Mouse (Mus musculus): ENCODE data around the gene Tmem254c. TPM values are rescaled to one million over a fixed set of nuclear protein-coding genes. Genes with fewer than 3 reads are reported as not detected.
"Not testable (repeated sequence)": the region's sequence is repeated elsewhere in the genome, so short reads cannot be mapped to it uniquely, and the experiment has no call there.

The Tmem254c gene
- polyA plus RNA-seq (2015; fragmentation: Nextera tagmentation; extraction: Ambion mirVana) = 10.4 and 11.3 TPM in 2 replicates

DNA sequence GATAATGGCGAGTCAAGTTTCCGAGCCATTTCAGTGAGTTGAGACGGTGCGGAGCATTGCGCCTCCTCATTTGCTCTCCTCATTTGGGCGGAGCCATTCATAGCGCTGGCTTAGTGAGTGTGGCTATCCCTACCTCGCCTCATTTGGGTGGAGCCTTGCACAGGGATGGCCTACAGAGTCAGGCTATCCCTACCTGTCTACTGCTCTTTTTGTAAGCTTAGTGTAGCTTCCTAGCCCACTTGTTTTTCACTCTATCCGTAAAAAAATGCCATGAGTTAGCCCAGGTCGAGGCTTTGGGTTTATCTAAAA is at the start of gene Tmem254c:
TSS of gene Tmem254c (minus strand) at position 31 of the 309 bp plus-strand sequence.
- WGBS (ENCODE audit: insufficient replicate concordance) = no CpG with 5 or more reads among the region's 10 CpGs
- not testable (repeated sequence) for H3K9me3 ChIP-seq (replicated peaks); H3K36me3 ChIP-seq (replicated peaks); H3K27me3 ChIP-seq; H3K27ac ChIP-seq (replicated peaks); H3K4me3 ChIP-seq (replicated peaks); H3K4me1 ChIP-seq (replicated peaks); H3K4me2 ChIP-seq; H3K9ac ChIP-seq
- ATAC-seq (ENCODE audit: insufficient read depth) = peak; percentile 75; the same call in 1 of the 2 replicates

DNA sequence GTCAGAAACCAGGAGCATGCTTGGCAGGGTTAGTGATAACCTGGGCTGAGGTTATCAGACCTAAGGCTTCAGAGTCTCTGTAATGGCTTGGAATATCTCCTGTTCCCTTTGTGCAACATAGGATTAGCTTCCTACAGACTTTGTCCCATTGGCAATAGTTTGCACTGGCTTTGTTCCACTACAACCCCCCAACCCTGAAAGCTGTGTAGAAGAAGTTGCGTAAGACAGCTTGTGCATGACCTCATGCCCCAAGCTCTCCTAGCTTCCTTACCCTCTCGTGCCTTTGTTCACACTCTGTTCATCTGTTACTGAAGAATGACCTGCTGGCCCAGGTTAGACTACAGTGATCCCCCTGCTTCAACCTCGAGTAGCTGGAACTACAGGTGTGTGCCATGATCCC is 30.5 kb upstream of the Tmem254c start:
- not testable (repeated sequence) for H3K36me3 ChIP-seq (replicated peaks); H3K9ac ChIP-seq; H3K27ac ChIP-seq (replicated peaks); H3K9me3 ChIP-seq (replicated peaks); H3K27me3 ChIP-seq; H3K4me3 ChIP-seq (replicated peaks); H3K4me1 ChIP-seq (replicated peaks); H3K4me2 ChIP-seq; ATAC-seq (ENCODE audit: insufficient read depth)
- WGBS (ENCODE audit: insufficient replicate concordance) = no CpG with 5 or more reads among the region's 3 CpGs

GRCm38 (mm10) chr14:26081997-26082396 is 14.8 kb upstream of the Tmem254c start, which contains the start of gene Cphx3:
TSS of gene Cphx3 (plus strand) at chr14:26082297.
- H3K9ac ChIP-seq; H3K9me3 ChIP-seq (replicated peaks); H3K36me3 ChIP-seq (replicated peaks); H3K4me1 ChIP-seq (replicated peaks); H3K4me2 ChIP-seq; H3K4me3 ChIP-seq (replicated peaks); ATAC-seq (ENCODE audit: insufficient read depth); H3K27ac ChIP-seq (replicated peaks); H3K27me3 ChIP-seq: not testable (repeated sequence)
- WGBS (ENCODE audit: insufficient replicate concordance) = no CpG with 5 or more reads among the region's 1 CpGs

DNA sequence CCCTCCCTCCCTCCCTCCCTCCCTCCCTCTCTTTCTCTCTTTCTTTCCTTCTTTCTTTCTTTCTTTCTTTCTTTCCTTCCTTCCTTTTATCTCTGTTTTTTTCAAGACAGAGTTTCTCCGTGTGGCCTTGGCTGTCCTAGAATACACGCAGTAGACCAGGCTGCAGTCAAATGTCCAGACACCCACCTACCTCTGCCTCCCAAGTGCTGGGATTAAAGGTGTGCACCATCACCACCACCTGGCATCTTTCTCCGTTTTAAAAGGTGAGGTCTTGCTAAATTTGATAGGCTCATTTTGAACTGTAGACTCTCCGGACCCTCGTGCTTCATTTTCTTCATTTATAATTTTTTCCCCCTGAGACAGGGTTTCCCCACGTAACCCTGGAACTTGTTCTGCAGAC is 14.1 kb upstream of the Tmem254c start, which contains the start of gene Cphx2:
TSS of gene Cphx2 (plus strand) at position 301 of the 400 bp plus-strand sequence.
- H3K9me3 ChIP-seq (replicated peaks); H3K4me1 ChIP-seq (replicated peaks); H3K4me3 ChIP-seq (replicated peaks); H3K36me3 ChIP-seq (replicated peaks); H3K9ac ChIP-seq; H3K27ac ChIP-seq (replicated peaks); H3K4me2 ChIP-seq; ATAC-seq (ENCODE audit: insufficient read depth); H3K27me3 ChIP-seq: not testable (repeated sequence)
- no CpG with 5 or more reads among the region's 6 CpGs for WGBS (ENCODE audit: insufficient replicate concordance)

- not testable (repeated sequence) for H3K27ac ChIP-seq (replicated peaks); H3K4me2 ChIP-seq; H3K4me3 ChIP-seq (replicated peaks); H3K36me3 ChIP-seq (replicated peaks); H3K4me1 ChIP-seq (replicated peaks); H3K9me3 ChIP-seq (replicated peaks); H3K27me3 ChIP-seq; H3K9ac ChIP-seq
- no CpG with 5 or more reads among the region's 5 CpGs for WGBS (ENCODE audit: insufficient replicate concordance)
- ATAC-seq (ENCODE audit: insufficient read depth) = peak; percentile 85
Measured at GRCm38 (mm10) chr14:26076620-26077390, 9.7 kb upstream of the Tmem254c start.

DNA sequence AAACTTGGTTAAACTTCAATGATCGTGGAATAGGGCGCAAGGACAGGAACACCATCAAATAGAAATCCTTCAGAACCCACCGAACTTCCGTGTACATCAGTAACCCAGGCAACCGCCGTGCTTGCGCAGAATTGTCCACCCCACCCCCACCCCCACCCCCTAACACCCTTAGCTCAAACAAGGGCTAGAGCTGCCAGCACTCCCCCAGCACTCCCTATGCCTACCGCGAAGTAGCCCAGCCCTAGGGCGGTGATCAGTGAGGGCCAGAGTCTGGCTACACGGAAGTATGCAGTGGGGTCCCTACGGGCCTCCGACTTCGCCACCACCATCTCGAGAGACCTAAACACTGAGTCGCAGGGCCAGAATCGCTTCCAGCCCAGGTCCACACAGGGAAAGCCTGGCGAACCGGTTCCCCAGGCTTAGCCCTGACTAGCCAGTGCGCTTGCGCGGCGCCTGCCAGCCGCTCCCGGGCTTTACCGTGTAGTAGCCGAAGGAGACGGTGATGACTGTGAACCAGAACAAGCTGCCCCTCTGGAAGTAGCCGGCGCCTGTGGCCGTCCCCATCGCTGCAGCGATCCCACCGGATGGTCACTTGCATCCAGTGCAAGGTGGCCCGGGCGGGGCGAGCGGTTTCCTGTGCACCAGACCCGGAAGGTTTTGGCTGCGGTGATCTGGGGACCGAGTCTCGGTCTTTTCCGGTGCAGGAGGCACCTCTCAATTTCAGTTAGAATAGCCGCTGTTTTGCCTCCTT is 406 bp downstream of the Tmem254c start:
- H3K4me3 ChIP-seq (replicated peaks); H3K9ac ChIP-seq; H3K4me2 ChIP-seq; H3K9me3 ChIP-seq (replicated peaks); H3K4me1 ChIP-seq (replicated peaks); H3K27ac ChIP-seq (replicated peaks); H3K27me3 ChIP-seq; H3K36me3 ChIP-seq (replicated peaks): not testable (repeated sequence)
- peak; percentile 68 for ATAC-seq (ENCODE audit: insufficient read depth)
- no CpG with 5 or more reads among the region's 44 CpGs for WGBS (ENCODE audit: insufficient replicate concordance)

- not testable (repeated sequence) for H3K9ac ChIP-seq; H3K4me1 ChIP-seq (replicated peaks); H3K36me3 ChIP-seq (replicated peaks); H3K9me3 ChIP-seq (replicated peaks); ATAC-seq (ENCODE audit: insufficient read depth); H3K4me2 ChIP-seq; H3K27me3 ChIP-seq; H3K4me3 ChIP-seq (replicated peaks); H3K27ac ChIP-seq (replicated peaks)
- no CpG with 5 or more reads among the region's 6 CpGs for WGBS (ENCODE audit: insufficient replicate concordance)
Measured at GRCm38 (mm10) chr14:26059362-26059761, 7.8 kb downstream of the Tmem254c start.

DNA sequence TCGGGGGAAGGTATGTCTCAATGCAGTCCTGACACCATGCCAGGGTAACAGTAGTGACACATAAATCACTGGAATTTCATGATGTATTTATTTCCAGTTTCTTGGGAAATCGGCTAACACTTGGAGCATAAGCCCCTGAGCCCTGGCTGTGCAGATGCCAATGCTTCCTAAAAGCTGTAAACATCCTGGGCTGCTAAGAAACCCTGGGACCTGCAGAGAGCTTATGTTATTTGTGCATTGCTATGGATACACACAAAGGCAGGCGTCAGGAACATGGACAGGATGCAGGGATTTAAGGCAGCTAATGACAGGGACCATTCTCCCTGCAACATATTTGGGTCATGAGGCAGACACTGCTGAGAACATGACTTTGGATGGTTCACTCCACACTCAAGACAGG is 9.0 kb downstream of the Tmem254c start:
- not testable (repeated sequence) for H3K9ac ChIP-seq; H3K27me3 ChIP-seq; H3K4me1 ChIP-seq (replicated peaks); ATAC-seq (ENCODE audit: insufficient read depth); H3K27ac ChIP-seq (replicated peaks); H3K36me3 ChIP-seq (replicated peaks); H3K4me3 ChIP-seq (replicated peaks); H3K4me2 ChIP-seq; H3K9me3 ChIP-seq (replicated peaks)
- no CpG with 5 or more reads among the region's 3 CpGs for WGBS (ENCODE audit: insufficient replicate concordance)

GRCm38 (mm10) chr14:26048767-26049166 is 18.4 kb downstream of the Tmem254c start:
- not testable (repeated sequence) for H3K4me1 ChIP-seq (replicated peaks); H3K9ac ChIP-seq; H3K4me3 ChIP-seq (replicated peaks); H3K9me3 ChIP-seq (replicated peaks); H3K27me3 ChIP-seq; ATAC-seq (ENCODE audit: insufficient read depth); H3K4me2 ChIP-seq; H3K27ac ChIP-seq (replicated peaks); H3K36me3 ChIP-seq (replicated peaks)
- no CpG with 5 or more reads among the region's 9 CpGs for WGBS (ENCODE audit: insufficient replicate concordance)

DNA sequence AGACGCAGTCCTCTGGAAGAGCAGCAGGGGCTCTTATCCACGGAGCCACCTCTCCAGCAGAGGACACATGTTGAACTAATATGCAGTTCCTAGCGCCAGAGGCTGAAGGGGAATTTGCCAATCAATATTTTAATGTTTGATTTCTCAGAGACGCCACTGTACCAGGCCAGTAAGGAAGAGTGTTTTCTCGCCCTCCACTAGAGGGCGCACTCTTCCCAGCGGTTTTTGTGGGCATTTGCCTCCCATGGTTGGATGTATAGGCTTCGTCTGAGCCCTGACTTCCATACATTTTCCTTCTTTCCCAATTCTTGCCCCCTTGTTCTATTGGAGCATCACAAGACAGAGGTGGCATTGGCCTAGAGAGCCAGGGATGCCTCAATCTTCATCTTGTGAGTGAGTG is 20.1 kb downstream of the Tmem254c start:
- H3K27ac ChIP-seq (replicated peaks); H3K4me2 ChIP-seq; H3K4me1 ChIP-seq (replicated peaks); H3K36me3 ChIP-seq (replicated peaks); H3K9me3 ChIP-seq (replicated peaks); H3K9ac ChIP-seq; ATAC-seq (ENCODE audit: insufficient read depth); H3K27me3 ChIP-seq; H3K4me3 ChIP-seq (replicated peaks): not testable (repeated sequence)
- WGBS (ENCODE audit: insufficient replicate concordance) = no CpG with 5 or more reads among the region's 8 CpGs

- ATAC-seq (ENCODE audit: insufficient read depth); H3K4me1 ChIP-seq (replicated peaks); H3K4me3 ChIP-seq (replicated peaks); H3K4me2 ChIP-seq; H3K9me3 ChIP-seq (replicated peaks); H3K9ac ChIP-seq; H3K27me3 ChIP-seq; H3K36me3 ChIP-seq (replicated peaks); H3K27ac ChIP-seq (replicated peaks): not testable (repeated sequence)
- WGBS (ENCODE audit: insufficient replicate concordance) = no CpG with 5 or more reads among the region's 5 CpGs
Measured at GRCm38 (mm10) chr14:26045007-26045406, 22.1 kb downstream of the Tmem254c start.

Measured in liver, embryonic 15.5 days (tissue).